Mouse (Mus musculus) left cerebral cortex, postnatal 14 days (tissue): ENCODE measurements around the gene Apeh. TPM values are rescaled to one million over a fixed set of nuclear protein-coding genes. Genes with fewer than 3 reads are reported as not detected.
A peak's percentile ranks its signal among the peaks of the same experiment; 100 is the strongest.

Source experiments
- DNase-seq, 2 experiments: peaks; one replicate each; pipeline ENCODE4 v3.0.0; 2021 to 2022; ENCODE audit warnings: low spot score in 2 of 2, mixed read lengths in 1 of 2
- intact Hi-C: fragments of 180-260 bp; cut with DNase I; formaldehyde crosslinking; loops from one replicate; pipeline ENCODE4 v1.15.1; 2025
- total RNA-seq, 2 experiments: library from RNA; stranded (reverse); gene quantifications; 2 replicates each; pipeline ENCODE4 v1.2.3; 2021

Gene Apeh
- total RNA-seq, 2 experiments from 2014 or later, result 33.3 to 35.4 TPM

GRCm38 (mm10) chr9:108055661-108056237, 38.7 kb downstream of the Apeh start:
- intact Hi-C loops, result no loop called here

GRCm38 (mm10) chr9:108055061-108055460, 39.3 kb downstream of the Apeh start:
- intact Hi-C loops, result no loop called here
- no peak for DNase-seq

More at GRCm38 (mm10) chr9:108055661-108056237, 38.7 kb downstream of the Apeh start:
- no peak for DNase-seq

GRCm38 (mm10) chr9:108054331-108055040, 39.9 kb downstream of the Apeh start:
- DNase-seq, result no peak
- intact Hi-C loops, result loop anchor here (5.0 kb wide), 1 partner anchor 152 kb away; no protein-coding TSS in a partner anchor

GRCm38 (mm10) chr9:108053665-108054225, 40.7 kb downstream of the Apeh start:
- intact Hi-C loops, result loop anchor here (5.0 kb wide), 1 partner anchor 151 kb away; no protein-coding TSS in a partner anchor
- DNase-seq, result no peak

- peak; percentile 99 for DNase-seq
- intact Hi-C loops, result loop anchor here (5.0 kb wide), 1 partner anchor 151 kb away; no protein-coding TSS in a partner anchor
These were observed 41.3 kb downstream of the Apeh start, which contains the start of gene Amigo3 for GRCm38 (mm10) chr9:108052885-108053664. Gene Amigo3, plus strand, starts transcription at chr9:108053159.

GRCm38 (mm10) chr9:108052411-108052810, 42.0 kb downstream of the Apeh start:
- intact Hi-C loops, result loop anchor here (5.0 kb wide), 1 partner anchor 150 kb away; no protein-coding TSS in a partner anchor

GRCm38 (mm10) chr9:108051931-108052220, 42.5 kb downstream of the Apeh start:
- no peak for DNase-seq
- intact Hi-C loops, result loop anchor here (5.0 kb wide), 1 partner anchor 150 kb away; no protein-coding TSS in a partner anchor

More at GRCm38 (mm10) chr9:108052411-108052810, 42.0 kb downstream of the Apeh start:
- no peak for DNase-seq

- DNase-seq, result no peak
- intact Hi-C loops, result loop anchor here (5.0 kb wide), 1 partner anchor 149 kb away; no protein-coding TSS in a partner anchor
These were observed 43.0 kb downstream of the Apeh start for GRCm38 (mm10) chr9:108051184-108051930.

GRCm38 (mm10) chr9:108049561-108050251, 44.7 kb downstream of the Apeh start:
- intact Hi-C loops, result loop anchor here (5.0 kb wide), 2 partner anchors 87 to 147 kb away; no protein-coding TSS in a partner anchor
- no peak for DNase-seq

GRCm38 (mm10) chr9:108049016-108049455, 45.4 kb downstream of the Apeh start, which contains the start of gene Gmppb:
Gene Gmppb, plus strand, starts transcription at chr9:108049242.
- intact Hi-C loops, result loop anchor here (5.0 kb wide), 1 partner anchor 87 kb away; no protein-coding TSS in a partner anchor
- peak; percentile 98 for DNase-seq

GRCm38 (mm10) chr9:108048566-108048955, 45.8 kb downstream of the Apeh start:
- DNase-seq, result no peak
- intact Hi-C loops, result loop anchor here (5.0 kb wide), 1 partner anchor 86 kb away; no protein-coding TSS in a partner anchor

GRCm38 (mm10) chr9:108047601-108048565, 46.5 kb downstream of the Apeh start:
- DNase-seq, result no peak

GRCm38 (mm10) chr9:108046582-108046981, 47.8 kb downstream of the Apeh start:
- DNase-seq, result no peak
- intact Hi-C loops, result loop anchor here (5.0 kb wide), 1 partner anchor 84 kb away; no protein-coding TSS in a partner anchor

More at GRCm38 (mm10) chr9:108047601-108048565, 46.5 kb downstream of the Apeh start:
- intact Hi-C loops, result loop anchor here (5.0 kb wide), 1 partner anchor 86 kb away; no protein-coding TSS in a partner anchor

GRCm38 (mm10) chr9:108044751-108045492, 49.5 kb downstream of the Apeh start:
- intact Hi-C loops, result loop anchor here (5.0 kb wide), 1 partner anchor 83 kb away; no protein-coding TSS in a partner anchor
- no peak for DNase-seq
